Mouse (Mus musculus) embryonic fibroblast, embryonic 13.5 days (primary cell): ENCODE measurements around the gene Usp48.

Experiments
- CTCF ChIP-seq: IDR thresholded peaks from 2 replicates; pipeline ENCODE4 v1.5.1; 2011; ENCODE audit warnings: mild to moderate bottlenecking, control low read depth, low read length, moderate library complexity, borderline replicate concordance; ENCODE audit not compliant: insufficient read depth
- POLR2A ChIP-seq: IDR thresholded peaks from 2 replicates; pipeline ENCODE4 v1.6.1; 2011; ENCODE audit warnings: low read depth, mild to moderate bottlenecking, control low read depth, low read length, moderate library complexity

DNA sequence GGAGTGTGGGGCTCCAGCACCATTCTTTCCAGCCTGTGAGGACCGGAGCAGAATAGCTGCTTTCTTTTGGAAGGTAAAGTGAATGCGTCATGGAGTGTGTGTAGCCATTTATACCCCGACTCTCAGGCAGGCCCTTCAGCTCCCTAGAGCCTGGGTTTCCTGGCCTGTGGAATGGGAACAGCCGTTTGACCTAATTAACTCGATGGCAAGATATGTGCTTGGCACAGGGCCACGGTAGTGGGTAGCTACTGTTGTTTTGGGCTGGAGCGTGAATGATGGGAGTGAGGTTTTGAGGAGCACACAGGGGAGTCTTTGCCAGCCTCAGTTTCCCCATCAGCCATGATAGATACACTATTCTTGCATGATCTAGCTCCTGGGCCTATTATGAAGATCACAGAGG lies 82.0 kb downstream of the Usp48 start:
- TF ChIP-seq POLR2A = no peak
- no peak for TF ChIP-seq CTCF
